Mouse (Mus musculus): ENCODE measurements around the gene Lrrc43.

GRCm38 (mm10) chr5:123512102-123512501, 23.0 kb downstream of the Lrrc43 start:
- TF ChIP-seq CTCF (IDR thresholded peaks at IDR 0.05; ENCODE audit: low read depth): no peak
- no peak for TF ChIP-seq EP300 (IDR thresholded peaks at IDR 0.05; ENCODE audit: low read depth)
